Mouse (Mus musculus) v-Abl transformed pro-B cells (cell line): ENCODE measurements around the gene Sez6.

Source experiments
- in situ Hi-C, 2 experiments: fragments of 400-800 bp; cut with MboI; formaldehyde crosslinking; loops; one replicate each; pipeline ENCODE4 v1.15.1; 2025; ENCODE audit not compliant: unreplicated experiment in 2 of 2

Gene Sez6

DNA sequence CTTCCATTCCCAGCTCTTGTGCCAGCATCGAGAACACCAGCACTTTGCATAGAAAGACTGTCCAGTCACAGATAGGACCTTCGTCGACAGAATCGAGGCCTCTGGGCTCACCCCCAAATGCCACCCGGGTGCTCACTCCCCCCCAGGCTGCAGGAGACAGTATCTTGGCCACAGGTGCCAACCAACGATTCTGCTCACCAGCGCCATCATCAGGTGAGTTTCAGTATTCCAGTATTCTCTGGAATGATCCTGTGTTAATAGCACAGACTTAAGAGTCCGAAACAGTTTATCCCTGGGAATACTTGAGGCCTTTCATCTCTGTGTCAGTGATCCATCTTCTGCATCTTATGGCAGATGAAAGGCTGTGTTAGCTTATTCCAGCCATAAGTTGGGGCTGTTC is 93.0 kb downstream of the Sez6 start:
- in situ Hi-C loops: loop anchor here in 1 of 2 experiments (5.0 kb wide), 1 partner anchor 36 kb away; no protein-coding TSS in a partner anchor
